Mouse (Mus musculus) WW6 (cell line): ENCODE measurements at regions not wholly inside any gene's neighbourhood (a gene's known extent, or its start where the extent isn't known, plus 50 kb on each side); places are given as distances from the start of the nearest gene placed in this dataset.

Experiments used
- DNase-seq: peaks from one replicate; pipeline ENCODE4 v3.0.0-alpha.2; 2013; ENCODE audit warnings: low read depth, low spot score

- DNase-seq, result no peak
Measured at GRCm38 (mm10) chr10:19078047-19078446, 62.6 kb upstream of the Tnfaip3 start.

- no peak for DNase-seq
Measured at GRCm38 (mm10) chr10:19068377-19068776, 52.9 kb upstream of the Tnfaip3 start.

GRCm38 (mm10) chr10:19067623-19068022 is 52.2 kb upstream of the Tnfaip3 start:
- DNase-seq, result no peak

- DNase-seq, result no peak
Measured at GRCm38 (mm10) chr10:19066821-19067350, 51.4 kb upstream of the Tnfaip3 start.
